Mouse (Mus musculus) embryonic facial prominence, embryonic 11.5 days (tissue): ENCODE results near the gene Art1. TPM values are rescaled to one million over a fixed set of nuclear protein-coding genes. Genes with fewer than 3 reads are reported as not detected.

Experiments used
- ATAC-seq: fragments of 200-750 bp; cut with Nextera tagmentation; replicated peaks from 2 replicates; pipeline ENCODE4 v1.8.0; 2017; ENCODE audit warnings: low read depth; ENCODE audit not compliant: insufficient number of reproducible peaks, low FRiP score, low TSS enrichment
- DNase-seq: peaks from one replicate; pipeline ENCODE4 v3.0.0-alpha.2; 2015; ENCODE audit warnings: low spot score
- H3K27ac ChIP-seq: fragments of 300-500 bp; sonication (generic); replicated peaks from 2 replicates; pipeline ENCODE4 v1.5.1; 2014; ENCODE audit warnings: mild to moderate bottlenecking, low read depth, low read length, control low read depth
- H3K27me3 ChIP-seq: fragments of 300-500 bp; sonication (generic); 2 replicates; pipeline ENCODE4 v1.6.1; 2014; ENCODE audit warnings: mild to moderate bottlenecking, low read length, moderate library complexity, mixed read lengths; ENCODE audit not compliant: control insufficient read depth, insufficient read depth
- H3K36me3 ChIP-seq: fragments of 300-500 bp; sonication (generic); replicated peaks from 2 replicates; pipeline ENCODE4 v1.6.1; 2014; ENCODE audit warnings: low read depth, mild to moderate bottlenecking, low read length, moderate library complexity, mixed read lengths; ENCODE audit not compliant: control insufficient read depth, insufficient read depth
- H3K4me1 ChIP-seq: fragments of 300-500 bp; sonication (generic); 2 replicates; pipeline ENCODE4 v1.6.1; 2014; ENCODE audit warnings: low read length, mixed read lengths; ENCODE audit not compliant: control insufficient read depth, insufficient read depth
- H3K4me2 ChIP-seq: fragments of 300-500 bp; sonication (generic); 2 replicates; pipeline ENCODE4 v1.6.1; 2014; ENCODE audit warnings: low read depth, mild to moderate bottlenecking, control low read depth, low read length, moderate library complexity
- H3K4me3 ChIP-seq: fragments of 300-500 bp; sonication (generic); 2 replicates; pipeline ENCODE4 v1.5.1; 2014; ENCODE audit warnings: low read depth, low read length, control low read depth
- H3K9ac ChIP-seq: fragments of 300-500 bp; sonication (generic); replicated peaks from 2 replicates; pipeline ENCODE4 v1.6.1; 2014; ENCODE audit warnings: mild to moderate bottlenecking, control low read depth, low read length
- H3K9me3 ChIP-seq: fragments of 300-500 bp; sonication (generic); replicated peaks from 2 replicates; pipeline ENCODE4 v1.6.1; 2016; ENCODE audit warnings: mild to moderate bottlenecking, low read length, inconsistent platforms, mixed read lengths; ENCODE audit not compliant: control insufficient read depth
- WGBS: fragments of 180-500 bp; shearing (Covaris S2); extraction: QIAGEN DNeasy Blood & Tissue Kit; methylation state at CpG from one replicate; pipeline ENCODE4 v1.1.7; 2014; 5-methylcytosine and 5-hydroxymethylcytosine counted together
- polyA plus RNA-seq: library from polyadenylated mRNA; unstranded; fragments of >200 nt; fragmentation: Nextera tagmentation; extraction: Ambion mirVana; gene quantifications from 2 replicates; pipeline ENCODE4 v1.2.1, GENCODE M21; 2014

Gene Art1
- 0.96 and 1.1 TPM in 2 replicates for polyA plus RNA-seq

GRCm38 (mm10) chr7:102101487-102101886, at the start of gene Art1:
TSS of gene Art1 (plus strand) at chr7:102101743.
- H3K4me2 ChIP-seq = no peak within 1 kb of the TSS
- no peak within 1 kb of the TSS for H3K27ac ChIP-seq
- 31% methylated on average over 5 of the region's 5 CpGs for whole genome bisulfite sequencing
- H3K4me1 ChIP-seq = peaks cover 3% of the 10 kb centered on the region
- no peaks in the 10 kb centered on the region for H3K27me3 ChIP-seq
- DNase-seq = no peak
- no peak; the same call in 1 of the 2 replicates for ATAC-seq
- no peak within 1 kb of the TSS for H3K4me3 ChIP-seq
- H3K9ac ChIP-seq = peak within 1 kb of the TSS; percentile 22; the same call in 1 of the 2 replicates
- H3K9me3 ChIP-seq = no peaks in the 10 kb centered on the region
- H3K36me3 ChIP-seq = no peaks in the 10 kb centered on the region

GRCm38 (mm10) chr7:102061353-102061752, 40.2 kb upstream of the Art1 start:
- Histone ChIP-seq H3K27me3 (no peaks in the 10 kb centered on the region), H3K27ac (no peak overlapping the region), H3K4me1 (peaks cover 4% of the 10 kb centered on the region; the same call in 1 of the 2 replicates), H3K36me3 (peaks cover 3% of the 10 kb centered on the region), H3K9me3 (no peaks in the 10 kb centered on the region), H3K4me3 (no peak overlapping the region), H3K4me2 (no peak overlapping the region), H3K9ac (no peak overlapping the region)
- no peak for ATAC-seq
- 85% methylated on average over 3 of the region's 3 CpGs for WGBS
- DNase-seq = no peak

GRCm38 (mm10) chr7:102062203-102062602, 39.3 kb upstream of the Art1 start:
- H3K36me3 ChIP-seq = peaks cover 3% of the 10 kb centered on the region
- WGBS = 83% methylated on average over 1 of the region's 1 CpGs

GRCm38 (mm10) chr7:102063891-102064290, 37.7 kb upstream of the Art1 start:
- no peak overlapping the region for H3K27ac ChIP-seq
- H3K9me3 ChIP-seq = no peaks in the 10 kb centered on the region
- no peak for ATAC-seq
- H3K9ac ChIP-seq = no peak overlapping the region
- H3K4me1 ChIP-seq = peaks cover 4% of the 10 kb centered on the region; the same call in 1 of the 2 replicates
- WGBS = 84% methylated on average over 9 of the region's 9 CpGs
- peak overlapping the region; percentile 56; the same call in 1 of the 2 replicates for H3K4me2 ChIP-seq
- no peaks in the 10 kb centered on the region for H3K27me3 ChIP-seq
- H3K36me3 ChIP-seq = peaks cover 3% of the 10 kb centered on the region
- peak overlapping the region; percentile 78 for H3K4me3 ChIP-seq
- DNase-seq = no peak

More at GRCm38 (mm10) chr7:102062203-102062602, 39.3 kb upstream of the Art1 start:
- no peak for DNase-seq
- Histone ChIP-seq H3K4me3 (no peak overlapping the region), H3K9ac (no peak overlapping the region), H3K27me3 (no peaks in the 10 kb centered on the region), H3K4me2 (no peak overlapping the region), H3K27ac (no peak overlapping the region), H3K4me1 (peaks cover 4% of the 10 kb centered on the region; the same call in 1 of the 2 replicates), H3K9me3 (no peaks in the 10 kb centered on the region)
- no peak for ATAC-seq

GRCm38 (mm10) chr7:102064655-102065045, 36.9 kb upstream of the Art1 start:
- peak; percentile 2 for DNase-seq
- H3K9ac ChIP-seq = peak overlapping the region; percentile 80

GRCm38 (mm10) chr7:102065046-102065891, 36.3 kb upstream of the Art1 start, which contains the start of the genes Rnf121, Xndc1 and Xntrpc:
TSS of gene Rnf121 (minus strand) at chr7:102065469.
TSS of gene Xndc1 (plus strand) at chr7:102065511.
TSS of gene Xntrpc (plus strand) at chr7:102065713.
- DNase-seq = peak; percentile 95
- Histone ChIP-seq H3K4me2 (peak within 1 kb of the TSS; percentile 56), H3K36me3 (no peaks in the 10 kb centered on the region), H3K4me1 (peaks cover 4% of the 10 kb centered on the region; the same call in 1 of the 2 replicates), H3K9ac (peak within 1 kb of the TSS; percentile 80), H3K4me3 (peak within 1 kb of the TSS; percentile 78), H3K27ac (0 out of 2 replicates have a peak within 1 kb of the TSS, but pooled peaks have one; percentile 49), H3K9me3 (no peaks in the 10 kb centered on the region), H3K27me3 (no peaks in the 10 kb centered on the region)
- peak; percentile 98 for ATAC-seq
- WGBS = under 1% methylated on average over 56 of the region's 56 CpGs

More at GRCm38 (mm10) chr7:102064655-102065045, 36.9 kb upstream of the Art1 start:
- H3K4me3 ChIP-seq = peak overlapping the region; percentile 78
- no peaks in the 10 kb centered on the region for H3K27me3 ChIP-seq
- H3K27ac ChIP-seq = 0 out of 2 replicates have a peak overlapping the region, but pooled peaks have one; percentile 49
- peak; percentile 44 for ATAC-seq
- H3K4me2 ChIP-seq = peak overlapping the region; percentile 56
- 2% methylated on average over 9 of the region's 9 CpGs for WGBS
- no peaks in the 10 kb centered on the region for H3K9me3 ChIP-seq
- H3K36me3 ChIP-seq = no peaks in the 10 kb centered on the region
- H3K4me1 ChIP-seq = peaks cover 4% of the 10 kb centered on the region; the same call in 1 of the 2 replicates

GRCm38 (mm10) chr7:102066363-102066762, 35.2 kb upstream of the Art1 start:
- 80% methylated on average over 6 of the region's 6 CpGs for WGBS
- DNase-seq = no peak
- Histone ChIP-seq H3K9me3 (no peaks in the 10 kb centered on the region), H3K9ac (peak overlapping the region; percentile 80), H3K27me3 (no peaks in the 10 kb centered on the region), H3K4me3 (peak overlapping the region; percentile 78), H3K27ac (no peak overlapping the region), H3K4me1 (peaks cover 4% of the 10 kb centered on the region; the same call in 1 of the 2 replicates), H3K4me2 (peak overlapping the region; percentile 56), H3K36me3 (no peaks in the 10 kb centered on the region)
- no peak for ATAC-seq
